Mouse (Mus musculus): ENCODE results near the gene Sh3glb2.

Gene Sh3glb2

DNA sequence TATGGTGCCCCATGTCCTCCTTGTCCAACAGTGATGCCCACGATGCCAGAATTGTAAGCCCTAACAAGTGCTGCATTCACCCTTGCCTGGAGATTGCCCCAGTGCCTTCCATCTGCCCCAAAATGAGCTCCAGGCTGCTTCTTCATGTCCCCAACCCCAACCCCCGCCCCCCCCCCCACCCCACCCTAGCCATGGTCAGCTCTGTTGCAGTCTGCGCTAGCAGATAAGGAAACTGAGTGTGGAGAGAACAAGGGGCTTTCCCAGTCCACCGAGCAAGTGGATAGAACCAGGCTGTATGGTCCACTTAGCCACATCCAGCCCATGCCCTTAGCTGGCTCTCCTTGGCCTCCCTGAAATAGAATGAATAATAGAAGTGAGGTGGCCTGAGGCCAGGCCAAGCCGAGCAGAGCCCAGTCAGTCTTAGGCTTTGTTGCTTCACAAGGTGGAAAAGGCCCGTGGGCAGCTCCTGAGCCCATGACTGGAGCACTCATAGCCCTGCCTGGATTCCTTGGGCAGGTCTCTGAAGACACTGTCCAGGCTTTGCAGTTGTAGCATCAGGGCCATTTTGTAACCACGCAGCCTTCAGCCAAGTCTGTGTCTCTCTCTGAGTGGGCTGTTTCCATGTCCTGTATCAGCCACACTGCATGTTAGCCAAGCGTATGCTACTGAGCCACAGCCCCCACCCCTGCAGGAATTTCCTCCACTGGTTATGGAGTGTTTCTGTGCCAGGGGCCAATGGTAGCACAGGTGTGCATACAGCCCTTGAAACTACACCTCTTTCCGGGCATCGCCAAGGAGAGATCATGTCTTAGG is 21.6 kb upstream of the Sh3glb2 start:
- in situ Hi-C loops (cut with MboI, MseI), result no loop called here

- in situ Hi-C loops (cut with MboI, MseI), result no loop called here
Measured at GRCm38 (mm10) chr2:30379307-30379706, 20.2 kb upstream of the Sh3glb2 start.

DNA sequence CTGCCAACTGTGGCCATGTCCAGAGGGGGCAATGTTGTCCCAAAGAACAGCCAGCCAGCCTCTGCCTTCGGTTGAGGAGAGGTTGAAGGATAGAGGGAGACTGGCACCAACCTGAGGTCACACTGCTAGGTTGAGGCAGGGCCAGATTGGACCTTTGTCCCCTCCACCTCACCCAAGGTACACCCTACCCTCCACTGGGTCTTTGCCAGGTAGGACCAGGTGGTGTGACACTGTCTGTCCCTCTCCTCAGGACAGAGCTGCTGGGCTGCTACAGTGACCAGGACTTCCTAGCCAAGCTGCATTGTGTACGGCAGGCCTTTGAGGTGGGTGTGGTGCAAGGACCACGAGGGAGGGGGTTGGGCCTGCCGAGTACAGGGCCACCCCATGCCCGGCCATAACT is 18.6 kb upstream of the Sh3glb2 start:
- in situ Hi-C loops (cut with MboI, MseI), result no loop called here

GRCm38 (mm10) chr2:30375893-30376292 is 16.8 kb upstream of the Sh3glb2 start:
- in situ Hi-C loops (cut with MboI, MseI), result no loop called here

DNA sequence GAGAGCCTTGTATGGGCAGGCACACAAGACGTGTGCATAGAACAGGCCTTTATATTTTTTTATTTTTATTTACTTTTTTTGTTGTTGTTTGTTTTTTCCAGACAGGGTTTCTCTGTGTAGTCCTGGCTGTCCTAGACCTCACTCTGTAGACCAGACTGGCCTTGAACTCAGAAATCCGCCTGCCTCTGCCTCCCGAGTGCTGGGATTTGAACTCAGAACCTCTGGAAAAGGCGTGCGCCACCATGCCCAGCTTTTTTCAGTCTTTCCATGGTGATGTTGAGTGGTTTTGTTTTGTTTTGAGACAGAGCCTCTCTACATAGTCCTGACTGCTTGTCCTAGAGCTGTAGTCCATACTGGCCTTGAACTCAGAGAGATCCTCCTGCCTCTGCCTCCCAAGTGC is 13.6 kb upstream of the Sh3glb2 start:
- in situ Hi-C loops (cut with MboI, MseI), result no loop called here

- in situ Hi-C loops (cut with MboI, MseI), result no loop called here
Measured at GRCm38 (mm10) chr2:30371544-30371943, 12.4 kb upstream of the Sh3glb2 start.

DNA sequence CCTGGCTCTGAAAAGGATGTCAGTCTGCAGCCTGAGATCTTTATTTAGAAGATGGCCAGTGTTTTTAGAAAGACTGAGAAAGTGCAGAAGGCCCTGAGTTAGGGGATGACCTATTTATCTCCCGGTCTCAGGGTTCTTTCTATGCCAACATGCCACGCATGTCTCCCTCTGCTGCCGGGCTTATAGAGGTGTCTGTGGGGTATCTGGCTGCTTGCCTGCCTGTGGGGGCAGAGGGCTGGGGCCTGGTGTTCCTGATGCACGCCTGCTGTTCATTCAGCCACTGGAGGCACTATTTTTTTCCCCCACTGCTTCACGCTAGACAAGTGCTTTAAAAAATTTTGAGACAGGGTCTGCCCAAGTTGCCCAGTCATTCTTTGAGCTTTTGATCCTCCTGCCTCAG is 7.1 kb upstream of the Sh3glb2 start:
- in situ Hi-C loops (cut with MboI, MseI), result no loop called here

DNA sequence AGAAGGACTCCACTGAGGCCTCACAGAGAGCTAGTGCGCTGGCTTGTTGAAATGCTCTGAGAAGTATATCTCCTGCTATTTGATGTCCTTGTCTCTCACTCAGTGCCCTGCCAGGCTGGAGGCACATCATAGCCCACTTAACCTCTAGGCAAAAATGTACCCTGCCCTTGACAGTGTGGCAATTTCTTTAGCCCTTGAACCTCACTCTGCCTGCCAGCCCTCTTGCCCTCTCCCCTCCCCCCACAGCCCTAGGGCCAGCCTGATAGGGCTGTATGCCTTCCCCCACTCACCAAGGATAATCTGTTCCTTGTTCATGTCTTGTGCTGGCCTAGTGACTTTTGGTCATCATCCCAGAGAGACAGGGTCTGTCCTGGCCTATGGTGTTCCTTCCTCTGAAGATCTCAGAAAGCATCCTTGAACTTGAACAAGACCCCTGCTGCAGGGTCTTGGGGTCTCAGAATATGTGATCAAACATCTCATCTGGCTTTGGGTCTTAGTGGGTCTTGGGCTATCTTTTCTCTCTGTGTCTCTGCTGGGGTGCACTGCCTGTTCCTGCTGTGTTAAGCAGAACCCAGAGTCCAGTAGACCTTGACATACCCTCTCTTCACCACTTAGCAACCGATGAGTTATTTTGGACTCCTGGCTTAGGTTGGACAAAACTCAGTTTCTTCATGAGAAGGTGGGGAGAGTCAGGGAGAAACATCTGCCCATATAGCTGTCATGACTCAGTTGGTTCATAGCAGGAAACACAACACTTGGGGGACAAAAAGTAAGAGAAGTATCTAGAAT is 6.3 kb upstream of the Sh3glb2 start:
- in situ Hi-C loops (cut with MboI, MseI), result no loop called here

- in situ Hi-C loops (cut with MboI, MseI), result no loop called here
Measured at GRCm38 (mm10) chr2:30363773-30364650, 4.9 kb upstream of the Sh3glb2 start, which contains the start of gene Miga2. TSS of gene Miga2 (plus strand) at chr2:30364233.

GRCm38 (mm10) chr2:30362865-30363264 is 3.7 kb upstream of the Sh3glb2 start:
- in situ Hi-C loops (cut with MboI, MseI), result no loop called here

DNA sequence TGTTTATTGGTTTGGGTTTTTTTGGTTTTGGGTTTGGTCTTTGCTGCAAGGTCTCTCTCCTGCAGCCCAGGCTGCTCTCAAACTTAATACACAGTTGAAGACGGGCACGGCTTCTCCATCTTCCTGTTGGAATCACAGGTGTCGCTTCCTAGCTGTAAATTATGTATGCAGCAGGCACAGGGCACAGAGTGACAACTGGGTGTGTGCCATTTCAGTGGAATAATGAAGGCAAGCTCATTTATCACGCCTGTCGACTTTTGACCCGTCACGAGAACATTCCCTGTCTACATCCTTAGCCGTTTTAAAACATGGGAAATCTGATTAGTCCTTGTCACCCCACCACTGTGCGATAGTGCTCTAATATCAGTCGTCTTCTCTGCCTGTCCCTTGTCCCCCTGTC is 1.5 kb upstream of the Sh3glb2 start:
- in situ Hi-C loops (cut with MboI, MseI), result no loop called here

DNA sequence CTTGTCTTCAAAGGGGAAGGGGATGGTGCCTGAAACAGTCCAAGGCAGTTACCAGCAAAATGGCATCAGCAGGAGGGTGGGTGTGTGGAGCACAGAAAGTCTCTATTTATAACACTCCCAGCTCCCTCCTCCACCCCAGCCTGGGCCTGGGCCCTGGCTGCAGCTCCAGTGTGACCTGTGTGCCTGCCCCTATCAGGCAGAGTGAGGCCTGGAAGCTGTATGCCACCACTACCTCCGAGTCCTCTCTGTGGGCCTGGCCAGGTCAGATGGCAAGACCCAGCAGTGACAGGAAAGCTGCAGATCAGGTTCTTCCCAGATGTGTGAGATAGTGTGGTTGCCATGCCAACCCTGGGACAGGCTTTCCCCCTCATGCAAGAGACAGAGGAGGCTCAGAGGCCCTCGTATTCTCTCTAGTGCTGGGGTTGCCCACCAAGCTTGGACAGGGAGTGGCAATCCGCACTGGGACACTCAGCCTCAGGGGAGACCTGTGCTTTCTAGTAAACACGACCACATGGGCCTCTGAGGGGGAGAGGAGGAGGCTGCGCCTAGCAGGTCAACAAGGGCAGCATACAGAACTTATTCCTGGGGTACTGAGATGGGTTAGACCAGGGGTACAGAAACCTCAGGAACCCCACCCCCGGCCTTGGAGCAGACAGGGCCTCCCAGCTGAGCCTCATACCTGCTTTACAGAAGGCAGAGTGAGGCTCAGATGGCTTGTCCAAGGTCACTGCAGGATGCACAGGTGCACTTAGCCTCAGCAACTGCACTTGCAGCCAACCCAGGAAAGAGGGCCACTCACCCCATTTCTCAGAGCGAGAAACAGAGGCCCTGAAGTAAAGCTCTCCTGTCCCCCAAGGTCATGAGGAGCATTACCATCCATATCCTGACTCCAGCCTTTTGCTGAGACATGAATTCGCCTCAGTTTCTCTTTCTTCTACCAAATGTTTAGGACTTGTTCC is 1.3 kb downstream of the Sh3glb2 start:
- in situ Hi-C loops (cut with MboI, MseI), result no loop called here

- in situ Hi-C loops (cut with MboI, MseI), result no loop called here
Measured at GRCm38 (mm10) chr2:30356906-30357305, 2.2 kb downstream of the Sh3glb2 start.

DNA sequence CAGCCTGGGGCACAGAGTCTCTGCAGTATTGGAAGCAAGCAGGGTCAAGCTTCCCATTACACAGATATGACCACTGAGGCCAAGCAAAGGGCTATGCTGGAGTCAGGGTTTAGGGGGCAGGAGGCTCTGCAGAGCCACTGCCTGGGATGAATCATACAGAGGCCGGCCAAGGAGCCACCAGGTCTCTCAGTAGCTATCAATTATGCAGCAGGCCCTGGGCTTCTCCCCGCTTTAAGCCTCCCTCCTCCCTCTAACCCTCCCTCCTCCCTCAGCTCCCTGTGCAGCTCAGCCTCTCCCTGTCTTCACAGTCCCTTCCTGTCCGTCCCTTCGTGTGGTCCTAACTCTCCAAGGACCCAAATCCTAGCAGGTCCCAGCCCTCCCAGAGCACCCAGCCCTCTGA is 2.9 kb downstream of the Sh3glb2 start:
- in situ Hi-C loops (cut with MboI, MseI), result no loop called here

- in situ Hi-C loops (cut with MboI, MseI), result no loop called here
Measured at GRCm38 (mm10) chr2:30355861-30356260, 3.3 kb downstream of the Sh3glb2 start.

DNA sequence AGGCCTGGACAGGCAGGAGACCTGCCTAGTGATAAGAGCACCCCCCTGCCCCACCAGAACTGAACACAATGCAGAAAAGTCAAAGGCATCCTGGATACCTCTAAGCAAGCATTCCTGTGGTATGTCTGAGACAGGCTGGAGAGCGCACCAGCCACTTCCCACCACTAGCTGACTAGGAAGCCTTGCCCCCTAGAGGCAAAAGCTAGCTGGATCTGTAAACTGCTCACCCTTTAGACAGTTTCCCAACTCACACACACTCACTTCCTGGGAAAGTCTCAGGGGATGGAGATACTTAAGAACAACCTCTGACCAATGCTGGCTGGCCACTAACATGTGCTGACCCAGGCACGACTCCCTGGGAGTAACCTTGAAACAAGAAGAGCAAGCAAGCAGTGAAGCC is 8.0 kb downstream of the Sh3glb2 start:
- in situ Hi-C loops (cut with MboI, MseI), result no loop called here

DNA sequence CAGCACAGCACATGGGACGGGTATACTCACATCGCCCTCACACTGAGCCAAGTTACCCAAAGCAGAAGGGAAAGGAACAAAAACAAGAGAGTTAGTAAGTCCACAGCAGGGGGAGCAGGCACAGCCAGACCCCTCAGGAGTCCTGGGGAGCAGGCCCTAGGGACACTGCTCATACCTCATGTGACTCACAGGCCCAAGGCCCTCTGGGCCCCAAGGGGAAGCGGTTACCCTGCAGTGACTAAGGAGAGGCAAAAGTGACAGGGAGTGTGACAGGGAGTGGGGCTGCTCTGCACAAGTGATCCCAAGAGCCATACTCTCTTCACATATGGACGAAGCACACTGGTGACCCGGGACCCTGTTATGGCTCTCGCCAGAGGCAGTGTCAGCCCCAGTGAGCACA is 9.9 kb downstream of the Sh3glb2 start:
- in situ Hi-C loops (cut with MboI, MseI), result no loop called here

DNA sequence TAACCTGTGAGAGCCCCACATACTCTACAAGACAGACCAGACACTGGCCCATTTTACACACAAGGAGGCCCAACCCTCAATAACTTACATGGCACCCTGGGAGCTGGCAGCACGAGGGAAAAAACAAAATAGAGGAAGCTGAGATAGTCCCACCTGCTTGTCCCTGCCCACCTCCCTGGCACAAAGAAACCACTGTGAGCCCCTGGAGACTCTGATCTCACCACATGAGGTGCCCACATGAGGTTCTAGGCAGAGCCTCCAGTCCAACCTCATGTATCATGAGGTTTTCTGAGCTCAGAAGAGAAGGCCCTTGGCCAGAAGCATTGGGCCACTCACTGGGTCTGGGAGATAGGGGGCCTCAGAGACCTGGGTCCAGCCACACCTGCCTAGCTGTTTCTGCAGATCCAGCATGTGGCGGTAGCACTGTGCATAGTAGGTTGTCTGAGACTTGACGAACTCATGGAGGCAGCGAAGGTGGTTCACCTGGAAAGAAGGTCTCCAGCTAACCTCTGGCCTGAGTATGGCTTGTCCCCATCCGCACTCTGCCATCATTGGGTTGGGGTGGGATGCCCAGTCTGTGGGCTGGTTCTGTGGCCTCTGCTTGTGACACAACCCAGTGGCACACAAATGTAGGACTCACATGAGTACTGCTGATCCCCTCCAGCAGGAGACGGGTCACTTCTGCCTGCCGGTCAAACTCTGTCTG is 13.0 kb downstream of the Sh3glb2 start:
- in situ Hi-C loops (cut with MboI, MseI), result no loop called here

GRCm38 (mm10) chr2:30343601-30344137 is 15.5 kb downstream of the Sh3glb2 start:
- in situ Hi-C loops (cut with MboI, MseI), result no loop called here

DNA sequence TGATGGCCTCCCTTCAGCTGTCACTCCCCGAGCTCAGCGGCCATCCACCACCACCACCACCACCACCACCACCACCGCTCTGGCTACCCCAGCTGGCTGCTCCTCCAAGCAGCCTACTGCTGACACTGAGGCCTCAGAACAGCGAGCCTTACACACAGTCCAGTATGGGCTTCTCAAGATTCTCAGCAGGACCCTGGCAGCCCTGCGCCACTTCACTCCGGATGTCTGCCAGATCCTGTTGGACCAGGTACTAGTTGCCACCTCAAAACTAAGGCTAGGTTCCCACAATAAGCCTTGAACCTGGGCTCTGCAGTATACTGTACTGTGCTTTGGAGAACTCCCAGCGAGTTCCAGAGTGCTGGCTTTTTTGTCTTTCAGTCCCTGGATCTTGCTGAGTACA is 16.6 kb downstream of the Sh3glb2 start:
- in situ Hi-C loops (cut with MboI, MseI), result no loop called here

All from T-helper 17 cell (primary cell).